Mouse (Mus musculus) liver, embryonic 13.5 days (tissue): Measurements from ENCODE around the gene Gimap9. TPM values are rescaled to one million over a fixed set of nuclear protein-coding genes. Genes with fewer than 3 reads are reported as not detected.
A peak's percentile ranks its signal among the peaks of the same experiment; 100 is the strongest.

Source experiments
- ATAC-seq: fragments of 200-750 bp; cut with Nextera tagmentation; 2 replicates; pipeline ENCODE4 v1.8.0; 2017; ENCODE audit warnings: low read depth, mild to moderate bottlenecking, moderate number of reproducible peaks, moderate library complexity
- DNase-seq: peaks from one replicate; pipeline ENCODE4 v3.0.0; 2022
- H3K27ac ChIP-seq: fragments of 300-500 bp; sonication (generic); 2 replicates; pipeline ENCODE4 v1.5.1; 2015; ENCODE audit warnings: moderate library complexity, mild to moderate bottlenecking, inconsistent platforms
- H3K27me3 ChIP-seq: fragments of 300-500 bp; sonication (generic); 2 replicates; pipeline ENCODE4 v1.6.1; 2015; ENCODE audit warnings: mild to moderate bottlenecking, inconsistent platforms
- H3K36me3 ChIP-seq: fragments of 300-500 bp; sonication (generic); 2 replicates; pipeline ENCODE4 v1.6.1; 2015; ENCODE audit warnings: mild to moderate bottlenecking, inconsistent platforms
- H3K4me1 ChIP-seq: fragments of 300-500 bp; sonication (generic); replicated peaks from 2 replicates; pipeline ENCODE4 v1.6.1; 2015; ENCODE audit warnings: inconsistent platforms
- H3K4me2 ChIP-seq: fragments of 300-500 bp; sonication (generic); 2 replicates; pipeline ENCODE4 v1.6.1; 2015; ENCODE audit warnings: inconsistent platforms, mild to moderate bottlenecking, moderate library complexity
- H3K4me3 ChIP-seq: fragments of 300-500 bp; sonication (generic); replicated peaks from 2 replicates; pipeline ENCODE4 v1.5.1; 2015; ENCODE audit warnings: mild to moderate bottlenecking, inconsistent platforms
- H3K9ac ChIP-seq: fragments of 300-500 bp; sonication (generic); 2 replicates; pipeline ENCODE4 v1.6.1; 2015; ENCODE audit warnings: mild to moderate bottlenecking, inconsistent platforms
- H3K9me3 ChIP-seq: fragments of 300-500 bp; sonication (generic); replicated peaks from 2 replicates; pipeline ENCODE4 v1.6.1; 2016; ENCODE audit warnings: inconsistent platforms
- WGBS: fragments of 180-500 bp; shearing (Covaris S2); methylation state at CpG from one replicate; pipeline ENCODE4 v1.1.7; 2015; ENCODE audit not compliant: insufficient replicate concordance; 5-methylcytosine and 5-hydroxymethylcytosine counted together
- polyA plus RNA-seq: library from polyadenylated mRNA; unstranded; fragments of >200 nt; fragmentation: Nextera tagmentation; extraction: Ambion mirVana; gene quantifications from 2 replicates; pipeline ENCODE4 v1.2.1, GENCODE M21; 2015

Gimap9 gene
- polyA plus RNA-seq, 1 experiment from 2014 or later = 10.9 TPM

DNA sequence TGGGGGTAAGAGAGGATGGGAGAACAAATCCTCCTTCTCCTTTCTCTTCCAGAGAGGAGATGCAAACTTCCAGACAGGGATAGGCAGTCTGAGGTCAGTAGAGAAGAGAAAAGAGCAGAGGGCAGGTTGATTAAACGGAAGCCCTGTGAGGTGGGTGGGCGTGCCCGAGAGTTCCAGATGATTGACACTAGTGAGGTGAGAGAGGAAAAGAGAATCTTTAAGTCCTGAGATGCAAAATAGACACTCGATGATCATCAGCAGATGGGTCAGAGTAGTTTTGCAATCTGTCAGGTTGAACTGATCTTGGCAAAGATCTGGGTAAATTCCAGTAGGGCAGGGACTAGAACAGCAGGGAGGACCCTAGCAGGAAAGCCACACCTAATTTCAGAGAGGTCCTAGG lies 11.2 kb upstream of the Gimap9 start:
- no peak overlapping the region for H3K4me3 ChIP-seq
- no peak for DNase-seq
- H3K9ac ChIP-seq = no peak overlapping the region
- peaks cover 7% of the 10 kb centered on the region for H3K4me1 ChIP-seq
- no peak overlapping the region for H3K4me2 ChIP-seq
- H3K36me3 ChIP-seq = no peaks in the 10 kb centered on the region
- no peaks in the 10 kb centered on the region for H3K27me3 ChIP-seq
- no peak overlapping the region for H3K27ac ChIP-seq
- ATAC-seq = no peak
- 52% methylated on average over 4 of the region's 4 CpGs for WGBS
- no peaks in the 10 kb centered on the region for H3K9me3 ChIP-seq

DNA sequence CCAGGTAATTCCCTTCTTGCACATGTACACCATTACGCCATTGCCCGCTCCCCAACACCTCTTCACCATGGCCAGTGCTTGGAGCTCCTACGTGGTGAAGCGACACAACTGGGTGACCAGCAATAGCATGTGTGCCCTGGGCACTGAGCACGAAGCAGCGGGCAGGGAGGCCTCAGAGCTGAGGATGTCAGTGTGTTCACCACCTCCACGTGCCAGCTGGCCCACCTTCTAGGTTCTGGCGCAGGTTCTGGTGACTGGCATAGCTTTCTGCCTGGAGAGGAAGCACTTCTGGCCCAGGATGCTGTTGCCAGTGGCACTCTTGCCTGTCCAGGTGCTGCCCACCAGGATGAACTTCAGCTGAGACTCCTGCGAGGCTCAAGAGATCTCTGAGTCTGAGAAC lies 10.5 kb upstream of the Gimap9 start:
- DNase-seq = no peak
- Histone ChIP-seq H3K27ac (no peak overlapping the region), H3K9me3 (no peaks in the 10 kb centered on the region), H3K36me3 (no peaks in the 10 kb centered on the region), H3K4me3 (no peak overlapping the region), H3K4me1 (peaks cover 7% of the 10 kb centered on the region), H3K9ac (no peak overlapping the region), H3K27me3 (no peaks in the 10 kb centered on the region), H3K4me2 (no peak overlapping the region)
- 77% methylated on average over 9 of the region's 9 CpGs for WGBS
- ATAC-seq = no peak

DNA sequence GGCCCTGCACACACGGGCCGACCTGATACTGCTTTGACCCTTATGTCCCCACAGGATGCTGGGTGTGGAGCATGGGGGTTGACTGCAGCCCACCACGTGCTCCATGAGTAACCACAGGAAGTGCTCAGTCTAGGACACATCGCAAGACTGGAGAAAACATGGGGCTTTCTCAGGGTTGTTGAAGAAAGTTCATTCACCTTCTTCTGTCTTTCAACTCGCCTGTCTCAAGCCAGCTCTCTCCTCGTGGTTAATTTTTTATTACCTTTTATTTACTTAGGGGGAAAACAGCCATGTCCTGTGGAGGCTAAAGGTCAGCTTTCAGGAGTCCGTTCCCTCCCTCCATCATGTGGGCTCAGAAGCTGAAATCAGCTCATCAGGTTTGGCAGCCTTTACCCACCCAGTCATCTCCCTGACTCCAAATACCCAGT lies 9.8 kb upstream of the Gimap9 start:
- H3K4me2 ChIP-seq = no peak overlapping the region
- peak; percentile 59 for ATAC-seq
- no peak overlapping the region for H3K27ac ChIP-seq
- H3K9ac ChIP-seq = no peak overlapping the region
- no peak overlapping the region for H3K4me3 ChIP-seq
- peaks cover 7% of the 10 kb centered on the region for H3K4me1 ChIP-seq
- H3K27me3 ChIP-seq = no peaks in the 10 kb centered on the region
- 23% methylated on average over 7 of the region's 7 CpGs for WGBS
- no peaks in the 10 kb centered on the region for H3K9me3 ChIP-seq
- no peaks in the 10 kb centered on the region for H3K36me3 ChIP-seq
- no peak for DNase-seq

DNA sequence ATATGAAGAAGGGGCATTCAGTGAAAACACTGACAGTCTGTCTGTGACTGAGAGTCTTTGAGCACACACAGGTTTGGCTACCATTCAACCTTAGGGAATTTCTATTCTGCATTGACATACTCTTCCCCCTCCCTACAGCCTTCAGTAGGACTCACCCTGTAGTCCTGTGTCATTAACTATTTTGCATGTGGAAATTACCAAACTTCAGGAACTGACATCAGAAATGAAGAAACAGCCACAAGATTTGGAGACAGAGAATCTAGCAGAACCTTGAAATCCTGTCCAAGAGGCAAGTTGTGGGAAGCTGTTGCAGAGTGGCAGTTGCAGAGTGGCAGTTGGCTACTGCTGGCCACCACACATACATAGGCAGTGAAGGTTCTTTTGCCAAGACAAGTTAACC lies 7.9 kb upstream of the Gimap9 start:
- peaks cover 7% of the 10 kb centered on the region for H3K4me1 ChIP-seq
- H3K4me3 ChIP-seq = no peak overlapping the region
- DNase-seq (no peak), ATAC-seq (no peak)
- H3K4me2 ChIP-seq = no peak overlapping the region
- H3K27me3 ChIP-seq = no peaks in the 10 kb centered on the region
- no peak overlapping the region for H3K9ac ChIP-seq
- H3K27ac ChIP-seq = no peak overlapping the region
- no peaks in the 10 kb centered on the region for H3K36me3 ChIP-seq
- H3K9me3 ChIP-seq = no peaks in the 10 kb centered on the region

DNA sequence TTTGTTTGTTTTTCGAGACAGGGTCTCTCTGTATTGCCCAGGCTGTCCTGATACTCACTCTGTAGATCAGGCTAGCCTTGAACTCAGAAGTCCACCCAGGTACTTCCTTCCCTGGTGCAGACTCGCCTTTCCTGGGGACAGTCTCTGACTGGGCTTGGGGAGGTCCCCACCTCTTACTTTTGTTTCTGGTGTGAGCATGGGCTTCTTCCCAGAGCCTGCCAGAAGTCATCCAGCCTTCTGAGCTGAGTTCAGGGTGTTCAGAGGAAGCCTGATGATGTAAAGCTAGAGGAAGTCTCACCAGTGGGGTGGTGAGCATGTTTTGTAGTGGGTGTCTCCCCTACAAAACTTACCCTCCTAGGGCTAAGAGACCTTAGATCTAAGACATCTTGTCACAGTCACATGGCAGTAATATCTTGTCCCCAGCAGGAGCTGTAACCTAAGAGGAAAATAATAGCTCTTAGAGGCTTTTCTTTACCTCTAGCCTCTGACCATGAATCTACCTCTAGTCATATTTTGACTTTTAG lies 6.4 kb upstream of the Gimap9 start:
- ATAC-seq (no peak), DNase-seq (no peak)
- Histone ChIP-seq H3K9me3 (no peaks in the 10 kb centered on the region), H3K4me3 (no peak overlapping the region), H3K36me3 (no peaks in the 10 kb centered on the region), H3K27me3 (no peaks in the 10 kb centered on the region), H3K9ac (no peak overlapping the region), H3K4me2 (no peak overlapping the region), H3K27ac (no peak overlapping the region), H3K4me1 (peaks cover 7% of the 10 kb centered on the region)
- 35% methylated on average over 2 of the region's 2 CpGs for WGBS

DNA sequence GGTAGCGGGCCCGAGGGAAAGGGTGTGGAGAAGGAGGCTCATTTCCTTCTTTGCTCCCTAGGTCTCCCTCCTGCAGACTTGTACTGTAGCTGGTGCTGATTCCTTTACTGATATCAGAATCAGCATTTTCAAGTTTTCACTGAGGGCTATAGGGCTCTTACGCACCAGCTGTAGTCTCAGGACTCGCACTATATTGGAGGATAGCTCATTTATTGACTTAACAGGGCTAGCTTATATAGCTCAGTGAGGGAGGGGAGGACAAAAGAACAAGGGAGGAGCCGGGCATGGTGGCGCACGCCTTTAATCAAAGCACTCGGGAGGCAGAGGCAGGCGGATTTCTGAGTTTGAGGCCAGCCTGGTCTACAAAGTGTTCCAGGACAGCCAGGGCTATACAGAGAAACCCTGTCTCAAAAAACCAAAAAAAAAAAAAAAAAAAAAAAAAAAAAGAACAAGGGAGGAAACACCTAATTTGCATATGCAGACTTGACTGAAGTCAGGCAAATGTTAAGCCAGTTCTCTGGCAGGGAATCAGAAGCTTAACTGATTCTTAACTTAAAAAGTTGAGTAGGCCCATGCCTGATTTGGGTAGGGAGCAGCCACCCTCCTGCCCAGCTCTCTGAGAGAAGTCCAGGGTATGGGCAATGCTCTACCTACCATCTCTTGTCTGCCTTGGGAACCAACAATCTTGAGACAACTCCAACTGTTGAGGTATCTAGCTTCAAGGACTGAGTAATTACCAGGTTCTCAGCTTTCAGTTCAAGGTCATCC lies 1.5 kb upstream of the Gimap9 start:
- Histone ChIP-seq H3K27me3 (no peaks in the 10 kb centered on the region), H3K27ac (no peak overlapping the region), H3K36me3 (0 out of 2 replicates have a peak, but pooled peaks cover 4% of the 10 kb centered on the region), H3K9me3 (no peaks in the 10 kb centered on the region), H3K4me1 (peaks cover 27% of the 10 kb centered on the region), H3K4me3 (no peak overlapping the region), H3K4me2 (no peak overlapping the region), H3K9ac (no peak overlapping the region)
- ATAC-seq = no peak
- DNase-seq = no peak
- WGBS = 79% methylated on average over 9 of the region's 9 CpGs

- Histone ChIP-seq H3K4me3 (peak overlapping the region; percentile 59), H3K9ac (peak overlapping the region; percentile 62), H3K36me3 (0 out of 2 replicates have a peak, but pooled peaks cover 4% of the 10 kb centered on the region), H3K27ac (peak overlapping the region; percentile 74), H3K4me2 (peak overlapping the region; percentile 70), H3K27me3 (no peaks in the 10 kb centered on the region), H3K9me3 (no peaks in the 10 kb centered on the region), H3K4me1 (peaks cover 27% of the 10 kb centered on the region)
- no peak for DNase-seq
- peak; percentile 45 for ATAC-seq
- WGBS = 24% methylated on average over 10 of the region's 10 CpGs
Measured at GRCm38 (mm10) chr6:48675400-48675930, 464 bp upstream of the Gimap9 start.

DNA sequence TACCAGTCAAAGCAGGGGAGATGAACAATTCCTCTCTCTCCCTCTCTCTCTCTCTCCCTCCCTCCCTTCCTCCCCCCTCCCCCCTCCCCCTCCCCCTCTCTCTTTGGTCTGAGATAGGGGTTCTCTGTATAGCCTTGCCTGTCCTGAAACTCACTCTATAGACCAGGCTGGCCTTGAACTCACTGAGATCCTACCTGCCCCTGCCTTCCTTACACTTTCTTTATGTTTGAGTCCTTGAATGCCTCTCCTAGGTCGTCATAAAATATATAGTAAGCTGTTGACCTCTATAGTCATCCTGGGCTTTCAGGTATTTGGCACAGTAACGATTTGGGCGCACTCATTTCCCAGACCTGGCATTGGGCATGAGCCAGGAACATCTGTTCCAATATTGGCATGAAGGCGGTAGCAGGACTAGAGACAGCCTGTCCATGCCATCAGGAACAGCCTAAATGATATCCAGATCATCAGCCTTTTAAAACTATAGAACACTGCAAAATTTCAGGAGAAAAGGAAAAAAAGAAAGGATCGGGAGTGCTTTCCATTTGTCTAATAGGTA lies 1.0 kb downstream of the Gimap9 start:
- no peaks in the 10 kb centered on the region for H3K9me3 ChIP-seq
- H3K27me3 ChIP-seq = no peaks in the 10 kb centered on the region
- peaks cover 27% of the 10 kb centered on the region for H3K4me1 ChIP-seq
- ATAC-seq (no peak), DNase-seq (no peak)
- H3K27ac ChIP-seq = no peak overlapping the region
- 0 out of 2 replicates have a peak overlapping the region, but pooled peaks have one; percentile 62 for H3K9ac ChIP-seq
- peak overlapping the region; percentile 70 for H3K4me2 ChIP-seq
- WGBS = 62% methylated on average over 5 of the region's 5 CpGs
- H3K36me3 ChIP-seq = 0 out of 2 replicates have a peak, but pooled peaks cover 4% of the 10 kb centered on the region
- H3K4me3 ChIP-seq = peak overlapping the region; percentile 59

DNA sequence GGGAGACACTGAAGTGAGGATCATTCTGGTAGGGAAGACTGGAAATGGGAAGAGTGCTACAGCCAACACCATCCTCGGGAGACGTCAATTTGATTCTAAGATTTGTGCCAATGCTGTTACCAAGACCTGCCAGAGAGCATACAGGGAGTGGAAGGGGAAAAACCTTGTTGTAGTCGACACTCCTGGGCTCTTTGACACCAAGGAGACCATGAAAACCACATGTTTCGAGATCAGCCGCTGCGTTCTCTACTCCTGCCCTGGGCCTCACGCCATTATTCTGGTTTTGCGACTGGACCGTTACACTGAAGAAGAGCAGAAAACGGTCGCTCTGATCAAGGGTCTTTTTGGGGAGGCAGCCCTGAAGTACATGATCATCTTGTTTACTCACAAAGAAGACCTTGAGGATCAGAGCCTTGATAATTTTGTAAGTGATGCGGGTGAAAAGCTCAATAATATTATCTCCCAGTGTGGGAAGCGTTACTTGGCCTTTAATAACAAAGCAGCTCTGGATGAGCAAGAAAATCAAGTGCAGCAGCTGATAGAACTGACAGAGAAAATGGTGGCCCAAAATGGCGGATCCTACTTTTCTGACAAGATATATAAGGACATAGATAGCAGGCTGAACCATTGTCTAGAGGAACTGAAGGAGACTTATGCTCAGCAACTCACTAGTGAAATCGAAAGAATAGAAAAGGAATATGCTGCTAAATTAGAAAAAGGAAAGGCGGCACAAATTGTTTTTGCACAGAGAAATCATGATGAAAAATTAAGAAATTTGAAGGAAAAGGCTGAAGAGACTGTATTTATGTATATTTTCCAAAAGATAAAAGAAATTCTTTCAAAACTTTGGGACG lies 1.8 kb downstream of the Gimap9 start:
- Histone ChIP-seq H3K9me3 (no peaks in the 10 kb centered on the region), H3K4me1 (peaks cover 27% of the 10 kb centered on the region), H3K4me2 (peak overlapping the region; percentile 70; the same call in 1 of the 2 replicates), H3K4me3 (no peak overlapping the region), H3K27me3 (no peaks in the 10 kb centered on the region), H3K27ac (no peak overlapping the region), H3K36me3 (0 out of 2 replicates have a peak, but pooled peaks cover 4% of the 10 kb centered on the region), H3K9ac (no peak overlapping the region)
- DNase-seq = no peak
- no peak for ATAC-seq
- WGBS = 73% methylated on average over 17 of the region's 17 CpGs

DNA sequence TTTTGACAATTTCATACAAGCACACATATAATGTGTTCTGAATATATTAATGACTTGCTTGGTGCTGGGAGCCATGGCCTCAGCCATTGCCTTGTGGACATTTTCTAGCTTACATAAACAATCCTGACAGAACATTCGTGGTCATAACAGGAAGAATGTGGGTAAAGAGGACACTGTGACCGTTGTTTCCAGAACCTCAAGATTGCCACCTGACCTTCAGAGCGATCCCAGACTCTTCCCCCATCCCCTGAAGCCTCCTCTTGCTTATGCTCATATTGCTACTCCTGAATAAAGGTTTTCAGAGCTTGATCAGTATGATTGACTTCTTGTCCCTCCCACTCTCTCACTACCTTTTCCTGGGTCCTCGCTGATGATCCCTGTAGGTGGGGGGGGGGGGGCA lies 2.5 kb downstream of the Gimap9 start:
- DNase-seq = no peak
- Histone ChIP-seq H3K4me3 (no peak overlapping the region), H3K4me1 (peaks cover 27% of the 10 kb centered on the region), H3K4me2 (no peak overlapping the region), H3K27me3 (no peaks in the 10 kb centered on the region), H3K9ac (no peak overlapping the region), H3K36me3 (0 out of 2 replicates have a peak, but pooled peaks cover 4% of the 10 kb centered on the region), H3K9me3 (no peaks in the 10 kb centered on the region), H3K27ac (no peak overlapping the region)
- 42% methylated on average over 4 of the region's 4 CpGs for WGBS
- no peak for ATAC-seq

- WGBS = 56% methylated on average over 6 of the region's 6 CpGs
- H3K9ac ChIP-seq = no peak overlapping the region
- ATAC-seq = no peak
- H3K4me1 ChIP-seq = peaks cover 26% of the 10 kb centered on the region
- no peak overlapping the region for H3K27ac ChIP-seq
- H3K4me3 ChIP-seq = no peak overlapping the region
- H3K9me3 ChIP-seq = no peaks in the 10 kb centered on the region
- H3K27me3 ChIP-seq = no peaks in the 10 kb centered on the region
- no peak for DNase-seq
- H3K36me3 ChIP-seq = 0 out of 2 replicates have a peak, but pooled peaks cover 4% of the 10 kb centered on the region
- no peak overlapping the region for H3K4me2 ChIP-seq
Measured at GRCm38 (mm10) chr6:48679701-48680100, 3.8 kb downstream of the Gimap9 start.
